Mouse (Mus musculus) pancreas, adult 10 weeks (tissue): ENCODE results near the gene Flywch1. TPM values are rescaled to one million over a fixed set of nuclear protein-coding genes. Genes with fewer than 3 reads are reported as not detected.

Experiments
- polyA plus RNA-seq: library from polyadenylated mRNA; stranded (reverse); fragments of 350-450 nt; fragmentation: Illumina TruSeq; extraction: RNeasy Lipid Tissue Mini Kit (QIAGEN cat#74804); gene quantifications from one replicate; pipeline ENCODE4 v1.2.3, GENCODE M21; 2015; ENCODE audit warnings: low read depth, low replicate concordance; ENCODE audit not compliant: insufficient read depth

Flywch1 gene
- polyA plus RNA-seq: 9.7 TPM

DNA sequence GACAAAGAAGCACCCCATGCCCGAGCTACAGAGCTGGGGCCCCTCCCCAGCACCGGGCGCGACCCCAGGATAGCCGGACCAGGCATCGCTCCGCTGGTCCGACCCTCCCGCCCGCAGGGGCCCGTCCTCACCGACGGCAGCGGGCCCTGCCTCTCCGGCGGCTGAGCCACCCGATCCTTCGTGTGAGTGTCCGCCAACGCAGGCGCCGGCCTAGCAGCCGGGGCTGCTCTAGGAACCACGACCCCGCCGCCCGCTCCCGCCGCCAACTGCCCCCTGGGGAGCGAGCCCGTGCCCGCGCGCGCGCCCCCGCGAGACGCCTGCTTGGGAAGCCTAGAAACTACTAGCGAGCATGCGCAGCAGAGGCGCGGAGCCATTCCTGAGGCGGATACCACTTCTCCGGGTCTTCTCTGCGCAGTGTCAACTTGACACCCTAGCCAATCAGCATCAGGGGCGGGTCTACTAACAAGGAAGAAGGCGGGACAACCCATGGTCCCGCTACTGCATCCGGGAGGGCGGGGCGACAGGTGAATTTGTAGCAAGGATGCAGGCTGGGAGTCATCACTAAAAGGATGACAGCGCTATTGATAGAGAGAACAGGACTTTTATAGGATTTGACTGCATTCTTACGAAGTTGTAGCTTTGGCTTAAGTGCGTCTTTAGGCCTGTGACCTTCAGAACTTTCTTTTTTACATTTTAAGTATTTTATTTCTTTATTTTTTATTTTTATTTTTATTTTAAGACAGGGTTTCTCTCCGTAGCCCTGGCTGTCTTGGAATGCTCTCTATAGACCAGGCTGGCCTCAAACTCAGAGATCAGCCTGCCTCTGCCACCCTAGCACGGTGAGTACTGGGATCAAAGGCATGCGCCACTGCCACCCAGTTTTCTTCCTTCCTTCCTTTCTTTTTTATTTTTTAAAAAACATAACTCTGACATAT is at the start of gene Flywch1:
Gene Flywch1 (minus strand): TSS at position 319 of the 935 bp plus-strand sequence.

DNA sequence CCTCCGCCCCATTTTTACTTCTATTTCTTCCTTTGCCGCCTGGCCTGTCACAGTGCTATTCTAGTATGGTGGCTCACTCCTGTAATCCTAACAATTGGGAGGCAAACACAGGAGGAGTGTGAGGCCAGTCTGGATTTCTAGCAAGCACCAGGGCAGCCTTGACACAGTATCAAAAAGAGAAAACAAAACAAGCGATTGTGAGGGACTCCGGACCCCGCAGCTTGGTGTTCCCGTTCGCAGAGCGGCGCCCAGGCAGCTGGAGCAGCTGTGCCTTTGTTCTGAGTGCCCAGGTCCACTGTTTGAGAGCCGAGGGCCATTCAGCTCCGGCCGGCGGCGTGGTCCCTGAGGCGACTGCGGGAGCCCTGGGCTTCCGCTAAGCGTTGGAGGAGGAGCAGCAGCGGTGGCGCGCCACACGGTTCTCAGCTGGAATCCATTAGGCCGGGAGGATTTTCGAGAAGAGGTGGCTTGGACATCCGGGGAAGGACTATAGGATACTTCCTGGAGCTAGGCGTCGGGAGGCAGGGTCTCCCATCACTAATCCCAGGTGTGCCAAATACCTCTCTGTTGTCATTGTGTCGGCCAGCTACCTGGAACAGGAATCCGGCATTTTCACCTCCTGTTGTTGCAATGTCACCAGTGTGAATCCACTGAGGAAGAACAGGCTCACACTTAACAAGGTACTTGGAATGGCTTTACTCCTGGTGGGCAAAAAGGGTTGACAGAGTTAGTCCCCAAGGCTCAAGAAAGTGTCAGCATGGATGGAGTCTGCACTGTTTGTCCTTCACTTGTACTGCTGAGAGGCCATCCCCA is 19.1 kb upstream of the Flywch1 start, which contains the start of gene Srrm2:
Gene Srrm2 (plus strand): TSS at position 264 of the 810 bp plus-strand sequence.

GRCm38 (mm10) chr17:23785561-23786471 is 14.4 kb upstream of the Flywch1 start, which contains the start of gene Flywch2:
Gene Flywch2 (minus strand): TSS chr17:23786081.

GRCm38 (mm10) chr17:23745301-23746251 is 25.8 kb downstream of the Flywch1 start, which contains the start of gene Kremen2:
Gene Kremen2 (minus strand): TSS chr17:23745833.

DNA sequence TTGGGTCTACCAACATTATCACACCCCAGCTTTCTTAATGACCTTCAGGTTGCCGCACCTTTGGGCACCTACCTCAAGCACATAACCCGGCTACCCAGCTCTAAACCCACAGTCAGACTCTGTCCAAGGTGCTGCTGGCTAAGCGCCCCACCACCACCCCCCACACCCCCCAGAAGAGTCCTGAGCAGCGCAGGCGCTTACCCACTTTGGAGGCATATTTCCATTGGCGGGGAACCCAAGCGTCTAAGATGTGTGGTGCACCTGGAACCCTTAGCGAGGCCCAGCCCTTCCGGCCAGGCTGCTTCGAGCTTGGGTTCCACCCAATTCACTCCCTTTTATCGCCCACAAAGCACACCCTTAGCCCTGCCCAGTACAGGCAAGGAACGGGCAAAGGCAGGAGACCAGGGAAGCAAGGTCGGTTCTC is 30.8 kb downstream of the Flywch1 start, which contains the start of gene Paqr4:
Gene Paqr4 (minus strand): TSS at position 270 of the 424 bp plus-strand sequence.

GRCm38 (mm10) chr17:23725999-23726757 is 45.2 kb downstream of the Flywch1 start, which contains the start of gene Pkmyt1:
Gene Pkmyt1 (plus strand): TSS chr17:23726336.

DNA sequence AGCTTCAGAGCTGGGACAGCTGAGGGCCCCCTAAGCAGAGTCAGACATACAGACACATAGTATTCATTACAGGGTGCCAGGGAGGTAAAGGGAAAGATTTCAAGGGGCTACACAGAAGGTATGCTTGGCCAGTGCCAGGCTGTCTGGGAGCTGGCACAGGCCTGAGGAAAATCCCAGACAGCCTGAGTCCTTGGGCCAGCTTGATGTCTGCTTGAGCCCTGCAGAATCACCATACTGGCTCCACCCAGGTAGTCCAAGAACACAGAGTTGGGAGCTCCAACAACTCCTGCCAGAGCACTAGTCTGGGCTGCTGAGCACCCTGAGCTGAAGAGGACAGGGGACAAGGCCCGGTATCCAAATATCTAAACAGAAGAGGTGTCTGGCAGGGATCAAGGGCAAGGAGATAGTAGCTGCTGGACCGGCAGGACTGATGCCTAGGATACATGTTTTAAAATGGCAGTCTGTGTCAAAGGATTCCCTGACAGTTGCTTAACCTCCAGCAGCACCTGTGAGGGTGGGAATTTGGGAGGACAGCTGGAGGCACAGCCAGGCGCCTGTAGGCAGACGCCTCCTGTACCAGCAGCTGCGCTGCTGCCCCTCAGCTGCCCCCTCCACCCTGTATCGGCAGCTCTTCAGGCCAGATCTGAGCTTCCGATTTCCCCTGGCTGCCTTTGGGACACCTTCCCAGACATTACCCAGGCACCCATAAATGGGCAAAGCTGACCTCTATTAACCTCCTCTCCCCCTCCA is 48.9 kb downstream of the Flywch1 start, which contains the start of gene 1520401A03Rik:
Gene 1520401A03Rik (minus strand): TSS at position 408 of the 750 bp plus-strand sequence.

Other genes with a start within 250 kb of the Flywch1 start
- 2.1 TPM for gene Zfp213, start 207.4 kb downstream of the Flywch1 start, polyA plus RNA-seq
- gene Zfp13, start 172.1 kb downstream of the Flywch1 start, polyA plus RNA-seq: 4.2 TPM
- gene Zscan10, start 170.7 kb downstream of the Flywch1 start, polyA plus RNA-seq: not detected
- gene Mmp25, start 126.3 kb downstream of the Flywch1 start, polyA plus RNA-seq: 0.24 TPM
- 2.9 TPM for gene Bicdl2, start 111.1 kb downstream of the Flywch1 start, polyA plus RNA-seq
- gene Hcfc1r1, start 98.0 kb downstream of the Flywch1 start, polyA plus RNA-seq: 44.8 TPM
- gene Thoc6, start 97.7 kb downstream of the Flywch1 start, polyA plus RNA-seq: 3.1 TPM
- 9.0 TPM for gene Tnfrsf12a, start 94.1 kb downstream of the Flywch1 start, polyA plus RNA-seq
- gene Cldn6, start 92.4 kb downstream of the Flywch1 start, polyA plus RNA-seq: 4.2 TPM
- 3.5 TPM for gene Cldn9, start 87.6 kb downstream of the Flywch1 start, polyA plus RNA-seq
- gene 1520401A03Rik, start 48.8 kb downstream of the Flywch1 start, polyA plus RNA-seq: not detected
- 3.3 TPM for gene Pkmyt1, start 45.3 kb downstream of the Flywch1 start, polyA plus RNA-seq
- 5.0 TPM for gene Paqr4, start 30.7 kb downstream of the Flywch1 start, polyA plus RNA-seq
- not detected for gene Kremen2, start 25.8 kb downstream of the Flywch1 start, polyA plus RNA-seq
- gene Flywch2, start 14.5 kb upstream of the Flywch1 start, polyA plus RNA-seq: 1.3 TPM
- 176 TPM for gene Srrm2, start 18.9 kb upstream of the Flywch1 start, polyA plus RNA-seq
- 116 TPM for gene Elob, start 57.5 kb upstream of the Flywch1 start, polyA plus RNA-seq
- gene Prss33, start 64.5 kb upstream of the Flywch1 start, polyA plus RNA-seq: not detected
- not detected for gene Prss32, start 72.3 kb upstream of the Flywch1 start, polyA plus RNA-seq
- gene Prss41, start 72.6 kb upstream of the Flywch1 start, polyA plus RNA-seq: not detected
- gene Prss21, start 96.5 kb upstream of the Flywch1 start, polyA plus RNA-seq: not detected
- not detected for gene Dcpp1, start 109.3 kb upstream of the Flywch1 start, polyA plus RNA-seq
- gene Dcpp2, start 109.3 kb upstream of the Flywch1 start, polyA plus RNA-seq: not detected
- gene Dcpp3, start 145.9 kb upstream of the Flywch1 start, polyA plus RNA-seq: not detected
- not detected for gene Sbp, start 170.1 kb upstream of the Flywch1 start, polyA plus RNA-seq
- not detected for gene Sbpl, start 183.7 kb upstream of the Flywch1 start, polyA plus RNA-seq
- not detected for gene Prss30, start 209.0 kb upstream of the Flywch1 start, polyA plus RNA-seq
- not detected for gene Prss22, start 226.5 kb upstream of the Flywch1 start, polyA plus RNA-seq